Mouse (Mus musculus) heart, postnatal 14 days (tissue): ENCODE measurements at regions not wholly inside any gene's neighbourhood (a gene's known extent, or its start where the extent isn't known, plus 50 kb on each side); places are given as distances from the start of the nearest gene placed in this dataset.

ENCODE experiments used
- DNase-seq, 2 experiments: peaks; one replicate each; pipeline ENCODE4 v3.0.0; 2021 to 2022
- intact Hi-C: fragments of 180-260 bp; cut with DNase I; formaldehyde crosslinking; loops from one replicate; pipeline ENCODE4 v1.15.1; 2025

DNA sequence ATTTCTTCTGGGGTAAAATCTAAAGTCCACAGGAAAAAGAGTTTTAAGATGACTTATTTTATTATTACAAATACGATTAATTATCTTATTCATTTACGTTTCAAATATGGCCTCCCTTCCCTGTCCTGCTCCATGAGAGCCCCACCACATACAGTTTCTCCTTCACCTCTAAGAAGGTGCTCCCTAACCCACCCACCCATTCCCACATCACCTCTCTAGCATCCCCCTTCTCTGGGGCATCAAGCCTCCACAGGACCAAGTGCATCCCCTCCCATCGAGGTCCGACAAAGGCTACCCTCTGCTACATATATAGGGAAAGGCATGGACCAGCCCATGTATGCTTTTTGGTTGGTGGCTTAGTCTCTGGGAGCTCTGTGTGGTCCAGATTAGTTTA, 300.2 kb upstream of the Gpc5 start:
- intact Hi-C loops: no loop called here
- no peak for DNase-seq

DNA sequence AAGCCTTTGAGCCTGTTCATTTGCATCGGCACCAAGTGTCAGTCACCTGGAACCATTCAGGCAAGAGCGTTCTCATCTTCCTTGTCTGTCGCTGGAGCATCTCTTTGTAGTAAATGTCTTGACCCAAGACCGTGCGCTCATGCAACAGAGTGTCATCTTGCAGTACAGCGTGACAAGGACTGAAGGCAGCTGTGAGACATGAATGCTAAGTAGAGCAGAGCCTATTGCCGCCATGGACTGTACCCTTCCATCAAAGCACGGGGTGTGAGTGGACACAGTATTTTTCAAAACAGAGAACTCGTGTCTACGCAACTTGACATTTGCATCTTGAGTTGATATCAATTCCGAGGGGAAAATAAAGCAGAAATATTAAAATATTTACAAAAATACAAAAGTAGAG, 287.4 kb upstream of the Gpc5 start:
- intact Hi-C loops: no loop called here
- no peak for DNase-seq

DNA sequence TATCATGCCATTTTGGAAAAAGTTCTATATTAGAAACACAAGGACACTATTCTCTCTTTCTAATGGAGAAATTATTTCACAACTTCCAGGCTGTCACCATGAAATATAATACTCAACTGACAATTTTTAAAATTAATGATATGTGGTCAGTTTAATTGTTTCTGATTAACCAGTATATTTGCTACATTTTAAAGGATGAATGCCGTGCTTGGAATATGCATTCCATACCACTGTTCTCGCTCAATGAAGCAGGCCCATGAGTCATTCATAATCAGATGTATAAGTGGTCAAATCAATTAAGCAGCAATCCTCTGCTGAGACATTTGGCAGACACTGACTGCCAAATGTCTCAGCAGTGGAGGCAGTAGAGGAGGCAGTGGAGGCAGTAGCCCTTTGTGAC, 283.4 kb upstream of the Gpc5 start:
- intact Hi-C loops: no loop called here
- DNase-seq: no peak

DNA sequence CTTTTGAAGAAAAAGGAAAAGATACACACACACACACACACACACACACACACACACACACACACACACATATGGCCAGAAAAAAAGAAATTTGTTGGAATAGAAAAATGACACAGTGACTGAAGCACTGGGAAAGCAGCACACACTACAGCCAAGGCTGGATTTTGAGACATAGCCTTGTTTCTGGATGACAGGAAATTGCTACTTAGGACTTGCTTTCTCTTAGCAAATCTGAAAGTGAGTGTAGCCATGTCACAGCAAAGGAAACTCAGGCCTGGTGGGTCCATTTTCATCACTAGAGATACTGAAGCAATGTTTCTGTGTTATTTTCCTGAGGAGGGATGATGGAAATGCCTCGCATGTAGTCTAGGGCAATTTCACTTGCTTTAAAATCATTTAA, 271.3 kb upstream of the Gpc5 start:
- intact Hi-C loops: no loop called here
- DNase-seq: no peak

DNA sequence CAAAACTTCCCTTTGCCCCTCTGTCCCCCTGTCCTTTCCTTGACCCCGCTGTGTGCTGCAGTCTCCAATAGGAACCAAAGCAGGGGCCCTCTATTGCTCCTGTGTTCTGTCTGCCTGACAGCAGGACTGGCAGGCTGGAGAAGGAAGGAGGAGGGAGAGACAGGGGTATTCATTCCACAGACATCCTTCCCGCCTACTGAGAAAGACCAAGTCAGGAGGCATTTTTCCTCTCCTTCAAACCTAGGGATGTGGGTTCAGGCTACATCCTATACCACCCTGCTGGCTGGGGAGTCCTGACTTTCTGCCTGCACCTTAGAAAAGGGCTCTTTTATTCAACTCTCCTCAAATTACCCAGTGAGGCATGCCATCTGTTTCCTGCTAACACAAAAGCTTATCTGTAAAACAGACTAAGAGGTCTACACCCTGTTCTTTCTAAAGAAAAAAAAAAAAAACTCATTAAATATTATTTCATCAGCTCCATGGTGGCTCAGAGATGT, 270.9 kb upstream of the Gpc5 start:
- no peak for DNase-seq
- intact Hi-C loops: no loop called here

DNA sequence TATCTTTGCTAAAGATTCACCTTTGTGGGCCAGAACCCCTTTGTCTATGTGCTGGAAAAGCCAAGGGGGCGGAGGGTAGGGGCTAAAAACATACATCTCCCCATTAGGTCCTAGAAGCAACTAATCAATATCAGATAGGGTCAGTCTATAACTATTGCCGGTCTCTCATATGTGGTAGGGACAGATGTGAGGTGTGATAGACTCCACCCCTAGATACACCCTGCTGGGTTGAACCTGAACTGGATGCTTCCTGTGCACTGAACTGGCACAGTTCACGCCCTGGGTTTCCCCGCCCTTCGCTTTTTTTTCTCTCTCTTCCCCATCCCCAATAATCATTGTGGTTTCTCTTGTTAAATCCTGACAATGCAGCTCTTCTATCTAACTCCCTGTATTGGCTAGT, 270.3 kb upstream of the Gpc5 start:
- DNase-seq: no peak
- intact Hi-C loops: no loop called here

DNA sequence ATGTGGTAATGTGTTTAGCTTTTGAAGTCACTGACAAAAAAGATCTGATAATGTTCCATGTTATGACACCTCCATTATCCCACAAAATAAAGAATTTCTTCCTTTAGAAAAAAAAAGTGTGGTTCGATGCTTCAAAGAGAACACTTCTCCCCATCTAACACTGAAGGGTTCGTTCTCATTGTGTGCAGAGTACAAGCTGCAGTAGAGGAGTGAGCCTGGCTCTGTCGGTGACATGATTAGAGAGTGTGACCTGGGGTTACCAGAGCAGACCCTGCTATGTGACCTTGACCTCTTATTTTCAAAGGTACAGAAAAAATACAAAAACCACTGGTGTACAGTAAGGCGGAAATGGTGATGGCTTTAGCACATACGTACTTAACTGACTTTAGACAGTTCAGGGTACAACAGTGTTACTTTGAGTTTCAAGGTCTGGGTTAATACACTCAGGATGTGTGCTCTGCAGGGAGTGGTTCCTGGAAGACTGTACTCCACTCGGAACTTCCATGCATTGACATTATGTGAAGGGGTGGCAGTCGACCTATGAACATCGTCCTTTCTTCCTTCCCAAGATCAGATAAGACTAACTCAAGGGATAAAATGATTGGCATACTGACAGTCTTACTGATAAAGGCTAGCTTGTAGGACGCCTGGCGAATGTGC, 265.2 kb upstream of the Gpc5 start:
- intact Hi-C loops: no loop called here
- DNase-seq: no peak

DNA sequence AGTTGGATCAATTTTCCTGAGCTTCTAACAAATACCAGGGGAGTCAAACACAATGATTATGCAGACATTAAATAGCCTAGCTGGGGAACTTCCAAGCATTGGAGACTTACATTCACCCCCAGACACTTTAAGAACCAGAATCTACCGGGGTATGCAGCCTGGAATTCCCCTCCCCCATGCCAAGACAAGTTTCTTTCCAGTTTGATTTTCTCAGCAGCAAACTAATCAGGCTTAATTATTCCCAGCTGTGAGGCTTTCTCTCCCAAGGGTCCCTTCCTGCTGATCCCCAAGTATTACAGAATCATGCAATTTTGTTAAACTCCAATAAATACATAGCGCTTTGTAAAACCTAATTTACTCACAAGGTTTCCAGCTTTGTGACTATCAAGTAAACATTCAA, 262.7 kb upstream of the Gpc5 start:
- DNase-seq: no peak
- intact Hi-C loops: no loop called here

DNA sequence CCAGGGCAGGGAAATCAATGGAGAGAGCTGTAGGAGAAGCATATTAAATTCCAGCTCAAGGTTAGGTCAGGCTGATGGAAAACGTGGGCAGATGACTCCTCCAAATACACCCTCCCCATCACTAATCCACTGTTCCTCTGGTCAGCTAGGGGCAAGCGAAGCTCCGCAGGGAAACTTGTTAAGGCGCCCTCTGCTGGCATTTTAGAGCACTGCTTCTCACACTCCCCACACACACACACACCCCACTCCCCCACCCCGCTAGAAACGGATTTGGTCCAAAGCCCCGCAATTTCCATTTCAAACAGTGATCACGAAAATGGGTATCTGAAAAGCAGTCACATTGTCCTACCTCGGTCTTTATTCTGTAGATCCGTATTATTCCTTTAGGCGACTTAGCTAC, 259.0 kb upstream of the Gpc5 start:
- intact Hi-C loops: no loop called here
- peak in 1 of 2 experiments; percentile 11 for DNase-seq

DNA sequence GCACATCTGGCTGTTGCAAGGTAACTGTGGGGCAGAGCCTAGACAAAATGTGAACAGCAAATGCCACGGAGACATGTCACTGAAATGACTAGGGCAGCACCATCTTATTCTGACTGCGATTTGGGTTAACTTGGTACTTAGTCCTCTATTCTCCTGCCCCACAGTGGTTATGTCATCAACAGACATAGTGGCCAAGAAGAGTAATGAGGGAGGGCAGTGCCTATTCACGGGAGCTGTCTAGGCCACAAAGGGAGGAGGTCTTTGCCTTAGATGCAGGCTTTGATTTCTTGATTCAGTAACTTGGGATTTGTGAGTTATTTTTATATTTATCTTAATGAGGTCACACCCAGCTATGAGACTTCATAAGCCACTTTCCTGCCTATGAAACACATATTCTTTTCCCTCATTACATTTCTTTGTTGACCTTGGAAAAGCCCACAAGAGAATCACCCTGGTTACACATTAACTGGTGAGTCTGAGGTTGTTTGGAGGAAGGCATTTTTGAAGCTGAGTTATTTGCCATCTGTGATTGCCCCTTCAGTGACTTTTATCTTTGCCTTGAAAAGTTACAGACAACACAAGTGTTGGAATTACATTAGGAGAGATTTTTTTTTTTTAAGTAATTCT, 255.2 kb upstream of the Gpc5 start:
- DNase-seq: no peak
- intact Hi-C loops: no loop called here

DNA sequence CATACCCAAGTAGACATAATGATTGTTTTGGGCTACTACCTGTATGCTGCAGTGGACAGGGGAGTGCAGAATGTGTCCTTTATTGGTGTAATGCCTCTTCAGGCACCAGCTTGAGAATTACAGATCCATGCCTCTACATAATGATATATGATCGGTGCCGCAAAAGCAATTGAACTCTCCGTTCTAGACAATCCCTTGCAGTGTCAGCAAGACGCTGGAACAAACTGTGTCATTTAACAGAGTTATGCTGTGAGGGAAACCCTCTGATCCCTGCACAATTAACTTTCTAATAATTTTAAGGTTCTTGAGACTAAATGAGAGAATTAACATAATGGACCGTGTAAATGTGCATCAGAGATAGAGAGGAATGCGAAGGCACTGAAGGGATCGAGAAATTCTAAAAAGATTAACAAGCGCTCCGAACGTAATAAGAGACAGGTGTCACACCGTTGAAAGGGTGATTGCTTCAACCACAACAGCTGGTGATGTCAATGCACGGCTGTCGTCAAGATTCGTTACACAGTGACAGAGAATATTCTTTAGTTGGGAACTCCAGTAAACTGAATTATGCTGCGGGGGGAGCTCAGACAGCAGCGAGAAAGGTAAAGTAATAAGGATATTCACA, 254.3 kb upstream of the Gpc5 start:
- no peak for DNase-seq
- intact Hi-C loops: no loop called here

DNA sequence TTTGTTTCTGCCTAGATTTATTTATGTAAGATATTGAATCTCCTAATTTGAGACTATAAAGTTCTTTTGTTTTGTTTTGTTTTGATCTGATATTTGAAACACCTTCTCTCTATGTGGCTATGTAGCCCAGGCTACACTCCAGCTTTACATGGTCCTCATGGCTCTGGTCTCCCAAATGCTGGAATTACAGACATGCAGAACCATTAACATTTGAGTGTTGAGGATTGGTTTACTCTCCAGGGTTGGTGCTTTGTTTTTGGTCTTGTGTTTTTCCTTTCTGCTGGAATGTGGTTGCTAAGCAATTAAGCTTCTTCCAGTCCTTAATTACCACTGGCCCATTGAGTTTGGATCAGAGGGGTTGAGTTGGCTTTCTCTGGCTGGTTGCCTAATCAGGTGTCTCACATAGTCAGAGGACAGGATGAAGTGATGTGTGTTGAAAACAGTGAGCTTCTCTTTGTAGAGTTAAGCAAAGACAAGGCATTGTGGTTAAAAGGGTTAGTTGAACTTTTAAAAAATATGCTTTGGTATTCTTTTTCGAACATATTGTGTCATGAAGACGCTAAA, 252.6 kb upstream of the Gpc5 start:
- intact Hi-C loops: no loop called here
- DNase-seq: no peak

DNA sequence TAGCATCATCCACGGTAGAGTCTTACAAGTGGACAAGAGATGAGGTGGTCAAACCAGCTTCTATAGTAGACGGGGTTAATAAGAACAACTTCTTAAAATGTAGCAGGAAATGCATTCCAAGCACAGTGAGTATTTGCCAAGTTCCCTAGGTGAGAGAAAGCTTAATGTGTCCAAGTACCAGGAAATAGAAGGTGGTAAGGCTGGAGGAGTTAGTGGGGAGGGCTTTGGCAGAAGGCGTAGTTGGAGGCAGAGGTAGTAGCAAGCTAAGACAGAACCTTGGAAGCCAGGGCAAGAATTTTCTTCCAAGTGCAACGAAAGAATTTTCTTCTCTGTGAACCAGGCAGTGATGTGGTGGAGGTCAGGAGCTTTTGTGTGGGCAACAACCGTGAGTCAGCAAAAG, 251.2 kb upstream of the Gpc5 start:
- intact Hi-C loops: no loop called here
- no peak for DNase-seq

DNA sequence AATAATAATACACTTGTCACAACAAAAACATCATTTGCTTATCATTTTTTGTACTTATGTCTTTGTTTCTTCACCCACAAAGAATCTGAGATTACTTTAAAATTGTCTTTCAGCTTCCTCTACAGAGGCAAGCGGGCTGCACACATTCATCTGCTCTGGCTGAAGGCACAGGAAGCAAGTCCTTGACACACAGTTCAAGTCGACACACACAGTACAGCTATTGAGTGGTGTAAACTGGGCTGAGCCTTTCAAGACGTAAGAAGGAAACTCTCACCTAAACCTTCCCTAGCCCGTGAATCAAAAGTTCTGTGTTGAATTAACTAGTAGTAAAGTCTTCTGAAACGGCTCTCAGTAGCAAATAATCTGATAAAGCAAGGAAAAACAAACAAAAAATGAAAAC, 250.5 kb upstream of the Gpc5 start:
- no peak for DNase-seq
- intact Hi-C loops: no loop called here

DNA sequence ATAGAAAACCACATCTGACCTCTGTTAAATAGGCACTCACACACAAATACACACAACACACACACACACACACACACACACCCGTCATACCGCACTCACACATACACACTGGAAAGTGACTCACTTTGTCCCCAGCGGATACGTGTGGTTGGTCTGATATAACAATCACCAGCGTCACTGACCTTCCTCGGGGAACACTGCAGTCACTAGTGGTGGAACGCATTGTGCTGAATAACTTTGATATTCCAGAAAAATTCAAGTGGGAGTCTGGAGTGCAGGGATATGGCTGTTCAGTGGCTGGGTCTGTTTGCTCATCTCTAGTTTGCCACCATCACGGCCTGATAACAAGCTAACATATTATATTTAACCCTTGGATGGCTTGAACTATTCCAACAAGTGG, 249.7 kb upstream of the Gpc5 start:
- intact Hi-C loops: no loop called here
- DNase-seq: no peak

DNA sequence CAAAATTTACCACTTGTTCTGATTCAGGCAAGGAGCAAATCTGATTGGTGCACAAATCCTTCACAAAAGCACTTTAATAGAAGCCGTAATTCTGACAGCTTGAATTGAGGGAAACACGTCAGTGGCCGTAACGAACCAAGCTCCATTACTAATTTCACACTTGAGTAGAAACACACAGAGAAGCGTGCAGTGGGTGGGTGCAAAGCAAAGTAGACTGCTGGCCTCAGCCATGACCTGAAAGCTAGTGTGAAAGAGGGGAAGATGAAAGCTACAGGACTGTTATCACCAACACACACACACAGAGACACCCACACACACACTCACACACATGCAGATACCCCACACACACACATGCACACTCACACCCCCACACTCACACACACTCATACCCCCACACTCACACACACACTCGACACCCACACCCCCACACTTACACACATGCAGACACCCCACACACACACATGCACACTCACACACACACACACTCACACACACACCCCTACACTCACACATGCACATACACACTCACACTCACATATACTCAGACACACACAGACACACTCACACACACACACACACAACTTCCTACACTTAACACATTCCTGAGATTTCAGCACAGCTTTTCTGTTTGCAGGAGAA, 248.8 kb upstream of the Gpc5 start:
- DNase-seq: no peak
- intact Hi-C loops: no loop called here

DNA sequence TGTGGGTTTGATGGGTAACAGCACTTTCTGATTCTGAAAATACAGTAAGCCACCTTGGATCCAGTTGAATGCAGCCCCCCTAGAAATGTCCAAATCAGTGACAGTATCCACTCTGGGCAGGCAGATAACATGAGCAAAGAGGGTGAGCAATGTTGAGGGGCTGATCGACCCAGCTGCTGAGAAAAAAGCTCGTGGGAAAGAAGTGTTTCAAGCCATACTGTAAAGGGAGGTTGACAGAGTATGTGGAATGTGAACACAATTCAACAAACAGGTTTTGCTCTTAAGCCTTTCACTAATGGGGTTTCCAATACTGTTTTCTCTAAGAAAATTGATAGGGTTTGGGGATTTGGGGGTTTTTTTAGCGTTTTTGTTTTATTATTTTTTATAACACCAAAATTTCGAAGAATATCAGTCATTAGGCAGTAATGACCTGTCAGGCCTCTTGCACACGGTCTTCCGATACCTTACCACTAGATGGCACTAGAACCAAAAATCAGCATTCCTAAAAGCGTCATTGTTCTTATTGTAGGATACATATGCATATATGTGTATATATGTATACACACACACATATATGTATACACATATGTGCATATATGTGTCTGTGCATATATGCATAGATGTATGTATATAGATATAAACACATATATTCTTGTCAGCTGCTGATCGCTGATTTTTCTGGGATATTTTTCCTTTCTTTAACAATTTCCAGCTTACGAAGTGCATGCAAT, 237.5 kb upstream of the Gpc5 start:
- peak in 1 of 2 experiments; percentile 5 for DNase-seq
- intact Hi-C loops: loop anchor here (1.0 to 2.0 kb wide), 3 partner anchors 59 to 188 kb away; no protein-coding TSS in a partner anchor

DNA sequence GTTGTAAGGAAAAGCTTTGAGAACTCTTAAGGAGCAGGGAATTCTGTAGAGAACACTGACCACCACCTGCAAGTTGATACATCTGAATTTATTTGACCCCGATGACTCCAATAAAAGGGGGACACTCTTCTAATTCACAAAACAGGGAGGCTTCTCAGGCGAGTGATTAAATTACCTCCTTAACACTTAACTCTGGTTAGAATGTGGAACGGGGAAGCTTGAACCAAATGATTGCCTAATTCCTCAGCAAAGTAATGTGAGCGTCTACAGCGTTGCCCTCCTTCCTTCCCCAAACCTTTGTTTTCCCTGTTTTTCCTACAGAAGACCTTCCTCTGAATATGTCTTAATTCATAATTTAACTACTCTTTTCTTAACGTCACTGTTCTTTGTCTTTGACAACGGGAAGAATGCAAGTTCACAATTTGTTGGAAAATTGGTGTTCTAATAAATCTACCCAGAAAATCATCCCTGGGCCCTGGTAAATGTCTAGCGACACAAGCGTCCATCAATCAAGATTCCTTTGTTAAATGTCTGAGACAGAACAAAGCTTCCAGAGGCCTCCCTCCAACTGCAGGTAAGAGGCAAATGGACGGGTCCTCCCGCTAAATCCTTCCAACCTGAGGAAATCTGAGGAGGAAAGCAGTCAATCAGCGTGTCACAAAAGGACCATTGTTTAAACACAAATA, 236.8 kb upstream of the Gpc5 start:
- no peak for DNase-seq
- intact Hi-C loops: loop anchor here (2.0 kb wide), 2 partner anchors 126 to 188 kb away; no protein-coding TSS in a partner anchor

DNA sequence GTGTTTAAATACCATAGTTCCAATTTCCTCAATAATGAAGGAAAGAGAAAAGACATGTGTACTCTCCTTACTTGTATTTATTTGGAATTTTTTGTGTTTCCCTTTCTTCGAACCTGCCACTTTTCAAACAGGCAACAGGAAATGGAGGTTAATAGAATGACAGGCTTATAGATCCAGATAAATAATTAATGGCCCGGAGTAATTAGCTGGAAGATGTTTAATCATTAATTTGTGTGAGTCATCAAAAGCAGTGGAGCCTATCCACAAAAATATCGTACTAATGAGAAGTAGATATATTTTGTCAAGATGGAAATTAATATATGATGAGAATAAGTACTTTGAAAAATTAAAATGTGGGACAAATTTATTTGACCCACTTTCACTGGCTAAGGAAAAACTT, 236.3 kb upstream of the Gpc5 start:
- DNase-seq: no peak
- intact Hi-C loops: loop anchor here (2.0 kb wide), 2 partner anchors 125 to 187 kb away; no protein-coding TSS in a partner anchor
